Mouse (Mus musculus): ENCODE data around the gene Zfp609.
"Not testable (repeated sequence)": the region's sequence is repeated elsewhere in the genome, so short reads cannot be mapped to it uniquely, and the experiment has no call there.

Zfp609 gene

GRCm38 (mm10) chr9:65703926-65704595 lies 123.3 kb downstream of the Zfp609 start:
- DNase-seq = no peak

DNA sequence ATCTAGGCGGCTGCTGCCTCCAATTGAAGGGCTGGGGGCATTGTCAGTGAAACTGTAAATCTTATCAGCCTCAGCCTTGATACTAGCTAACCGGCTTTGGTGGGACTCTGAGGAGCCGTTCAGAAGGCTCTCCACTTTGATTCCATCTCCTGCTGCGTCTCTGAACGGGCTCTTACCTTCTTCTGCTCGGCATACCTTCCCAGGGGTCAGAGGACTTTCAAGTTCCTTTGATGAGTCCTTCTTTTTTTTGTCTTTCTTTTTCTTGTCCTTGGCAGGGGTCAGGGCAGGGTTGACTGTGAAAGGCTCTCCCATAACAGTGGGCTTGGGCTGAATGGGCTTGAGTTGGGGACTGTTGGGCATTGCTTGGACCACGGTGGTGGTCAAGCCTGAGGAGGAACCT lies 124.1 kb downstream of the Zfp609 start:
- DNase-seq = no peak

GRCm38 (mm10) chr9:65702286-65702685 lies 125.1 kb downstream of the Zfp609 start:
- DNase-seq = no peak

DNA sequence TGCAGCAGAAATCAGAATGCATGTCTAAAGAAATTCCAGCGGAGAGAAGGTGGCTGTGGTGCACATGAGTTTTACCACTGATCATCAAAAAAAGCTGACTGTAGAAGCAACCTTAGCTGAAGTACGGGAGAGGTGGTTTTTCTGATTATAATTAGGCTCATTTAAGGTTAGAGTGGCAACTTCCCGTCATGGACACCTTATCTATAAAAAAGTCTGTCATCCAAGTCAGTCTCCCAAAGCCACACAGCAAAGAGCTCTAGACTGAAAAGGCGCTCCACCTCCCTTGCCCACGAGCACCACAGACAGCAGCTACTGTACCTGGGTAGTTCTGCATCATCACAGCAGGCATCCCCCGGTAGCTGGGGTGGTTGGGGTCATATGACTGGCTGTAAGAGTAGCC lies 126.9 kb downstream of the Zfp609 start:
- no peak for DNase-seq

DNA sequence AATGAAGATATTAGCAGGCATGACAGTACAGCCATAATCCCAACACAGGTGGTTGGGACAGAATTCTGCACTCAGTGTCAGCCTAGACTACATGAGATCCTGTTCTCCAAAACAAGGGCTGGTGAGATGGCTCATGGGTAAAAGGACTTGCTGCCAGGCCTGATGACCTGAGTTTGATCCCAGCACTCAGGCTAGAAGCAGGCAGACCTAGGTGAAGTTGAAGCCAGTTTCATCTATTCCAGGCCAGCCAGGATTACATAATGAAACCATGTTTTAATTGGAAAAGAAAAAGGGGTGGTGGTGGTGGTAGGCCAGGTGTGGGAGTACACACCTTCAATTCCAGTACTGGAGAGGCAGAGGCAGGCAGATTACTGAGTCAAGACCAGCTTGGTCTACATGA lies 129.4 kb downstream of the Zfp609 start:
- DNase-seq = no peak

DNA sequence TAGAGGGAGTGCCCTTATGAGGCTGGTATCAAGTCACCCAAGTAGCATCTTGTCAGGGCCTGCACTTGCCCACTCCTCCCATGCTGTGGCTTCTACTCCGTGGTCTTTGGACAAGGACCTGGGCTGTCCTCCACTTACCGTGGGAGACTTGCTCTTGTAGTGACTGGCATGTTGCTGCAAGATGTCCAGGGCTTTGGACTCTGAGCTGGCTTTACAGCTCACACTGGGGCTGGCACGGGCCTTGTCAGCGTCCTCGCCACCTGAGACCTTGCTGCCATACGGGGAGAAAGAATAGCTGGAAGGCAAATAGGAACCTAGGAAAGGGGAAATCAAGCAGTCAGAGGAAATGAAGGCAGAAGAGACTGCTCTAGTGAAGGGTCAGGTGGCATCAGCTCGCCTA lies 130.0 kb downstream of the Zfp609 start:
- no peak for DNase-seq

- no peak for DNase-seq
Measured at GRCm38 (mm10) chr9:65696337-65696736, 131.0 kb downstream of the Zfp609 start.

DNA sequence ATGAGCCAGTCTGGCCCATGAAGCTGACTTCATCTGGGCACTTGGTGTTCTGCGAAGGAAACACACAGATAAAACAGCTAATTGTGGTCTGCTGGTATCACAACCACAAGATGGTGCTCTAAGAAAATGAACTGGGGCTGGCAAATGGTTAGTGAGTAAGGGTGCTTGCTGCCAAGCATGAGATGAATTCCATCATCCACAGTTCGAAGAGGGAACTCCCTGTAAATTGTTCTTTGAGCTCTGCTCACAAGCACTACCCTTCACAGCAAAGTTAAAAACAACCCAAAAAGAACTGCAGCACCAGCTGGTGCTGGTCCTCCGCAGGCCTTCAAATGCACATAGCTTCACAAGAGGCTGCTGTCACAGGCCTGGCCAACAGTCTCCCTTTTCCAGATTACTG lies 131.7 kb downstream of the Zfp609 start:
- no peak for DNase-seq

DNA sequence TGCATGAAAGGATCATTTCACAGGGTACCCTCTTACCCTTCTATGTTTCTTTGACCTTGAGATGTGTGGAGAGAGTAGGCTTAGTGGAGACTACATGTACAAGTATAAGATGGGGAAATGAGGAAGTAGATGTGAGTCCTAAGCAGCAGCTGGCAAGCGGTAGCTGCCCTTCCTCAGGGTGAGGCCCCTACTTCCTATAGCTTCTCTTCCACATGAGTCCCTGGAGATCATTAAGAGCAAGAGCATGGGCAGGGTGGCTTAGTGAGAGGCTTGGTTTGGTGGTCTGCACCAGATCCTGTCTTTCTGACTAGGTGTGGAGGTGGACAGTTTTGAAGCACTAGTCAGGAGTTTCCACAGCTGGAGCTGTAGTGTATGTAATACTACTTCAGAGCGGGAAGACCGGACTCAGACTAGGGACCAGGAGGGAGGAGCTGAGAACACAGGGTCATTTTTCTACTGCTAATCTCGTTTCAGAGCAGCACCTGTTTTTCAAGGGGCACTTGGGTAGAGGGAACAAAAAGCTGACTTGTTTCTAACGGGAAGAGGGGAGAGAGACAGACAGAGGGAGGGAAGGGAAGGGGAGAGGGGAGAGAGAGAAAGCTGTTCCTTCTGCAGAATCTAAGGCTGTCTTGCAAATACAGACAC lies 134.3 kb downstream of the Zfp609 start:
- no peak for DNase-seq

- no peak for DNase-seq
Measured at GRCm38 (mm10) chr9:65692466-65692865, 134.9 kb downstream of the Zfp609 start.

- not testable (repeated sequence) for DNase-seq
Measured at GRCm38 (mm10) chr9:65689869-65690268, 137.5 kb downstream of the Zfp609 start.

DNA sequence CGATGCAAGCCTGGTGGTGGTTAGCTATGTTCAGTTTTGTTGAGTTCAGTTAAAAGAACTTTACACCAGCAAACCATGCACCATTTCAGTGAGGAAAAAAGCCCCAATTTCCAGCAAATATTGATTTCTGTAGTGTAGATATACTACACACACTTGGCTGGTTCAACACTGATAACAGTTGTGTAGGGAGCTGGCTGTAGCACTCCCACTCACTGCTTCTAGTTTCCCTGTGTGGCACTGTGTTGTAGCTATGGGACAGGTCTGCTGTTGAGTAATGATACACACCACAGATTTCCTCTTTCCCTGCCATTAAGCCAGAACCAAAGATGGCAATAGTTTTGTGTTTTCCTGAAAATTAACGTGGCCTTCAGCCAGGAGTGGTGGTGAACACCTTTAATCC lies 142.7 kb downstream of the Zfp609 start:
- no peak for DNase-seq

GRCm38 (mm10) chr9:65682994-65683393 lies 144.4 kb downstream of the Zfp609 start:
- no peak for DNase-seq

DNA sequence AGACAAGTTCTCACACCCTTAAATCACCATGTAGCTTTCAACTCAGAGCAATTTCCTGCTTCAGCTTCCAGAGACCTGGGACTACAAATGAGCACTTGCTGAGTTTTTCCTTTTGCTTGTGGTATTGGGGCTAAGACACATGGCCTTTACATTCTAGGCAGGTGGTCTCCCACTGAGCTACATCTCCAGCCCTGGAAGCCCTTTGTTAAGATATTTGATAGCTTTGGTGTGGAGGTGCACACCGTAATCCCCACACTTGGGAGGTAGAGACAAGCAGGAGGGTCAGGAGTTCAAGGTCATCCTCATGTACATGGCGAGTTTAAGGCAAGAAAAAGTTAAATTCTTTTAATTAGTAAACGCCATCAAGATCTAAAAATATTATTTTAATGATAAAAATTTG lies 145.2 kb downstream of the Zfp609 start:
- DNase-seq = no peak

GRCm38 (mm10) chr9:65681634-65681940 lies 145.8 kb downstream of the Zfp609 start:
- no peak for DNase-seq

GRCm38 (mm10) chr9:65680938-65681633 lies 146.3 kb downstream of the Zfp609 start:
- DNase-seq = no peak

DNA sequence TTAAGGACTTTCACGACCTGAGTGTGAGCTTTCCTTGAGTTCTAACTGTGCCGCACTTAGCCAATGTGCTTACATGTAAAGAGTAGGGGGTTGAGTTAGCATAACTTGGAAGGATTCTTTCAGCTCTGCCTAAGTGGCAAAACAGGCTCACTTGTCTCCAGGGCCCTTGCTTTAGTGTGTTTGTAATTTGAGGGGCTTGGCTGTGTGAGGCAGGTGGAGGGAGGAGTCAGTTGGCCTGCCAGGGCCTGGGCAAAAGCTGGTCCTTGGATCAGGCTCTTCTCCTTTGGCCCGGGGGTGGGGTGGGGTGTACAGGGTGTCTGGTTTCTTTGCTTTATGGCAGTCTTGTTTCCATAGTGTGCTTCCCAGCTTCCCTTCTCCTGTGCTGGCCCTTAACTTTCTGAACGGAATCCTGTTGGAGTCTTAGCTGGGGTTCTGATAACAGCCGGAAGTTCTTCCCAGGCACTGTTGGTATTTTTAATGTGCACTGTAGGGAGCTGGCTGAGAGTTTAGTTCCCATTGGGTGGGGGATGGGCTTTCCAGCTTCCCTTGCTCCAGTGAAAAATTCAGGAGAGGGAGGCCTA lies 148.1 kb downstream of the Zfp609 start:
- no peak for DNase-seq

DNA sequence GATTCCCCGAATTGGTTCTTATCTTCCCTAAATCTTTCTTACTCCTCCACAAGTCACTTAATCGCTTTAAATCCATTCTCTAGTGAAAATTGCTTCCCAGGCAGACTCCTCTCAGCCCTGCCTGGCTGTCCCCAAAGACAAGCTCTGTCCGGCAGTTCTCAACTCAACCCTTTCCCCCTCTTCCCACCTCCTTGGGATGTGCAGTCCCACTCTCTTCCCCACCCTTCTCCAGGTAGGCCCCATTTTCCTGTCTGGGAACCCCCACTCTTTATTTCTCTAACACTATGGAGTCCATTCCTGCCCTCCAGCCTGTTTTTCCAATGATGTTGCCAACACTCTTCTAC lies 150.3 kb downstream of the Zfp609 start:
- no peak for DNase-seq

DNA sequence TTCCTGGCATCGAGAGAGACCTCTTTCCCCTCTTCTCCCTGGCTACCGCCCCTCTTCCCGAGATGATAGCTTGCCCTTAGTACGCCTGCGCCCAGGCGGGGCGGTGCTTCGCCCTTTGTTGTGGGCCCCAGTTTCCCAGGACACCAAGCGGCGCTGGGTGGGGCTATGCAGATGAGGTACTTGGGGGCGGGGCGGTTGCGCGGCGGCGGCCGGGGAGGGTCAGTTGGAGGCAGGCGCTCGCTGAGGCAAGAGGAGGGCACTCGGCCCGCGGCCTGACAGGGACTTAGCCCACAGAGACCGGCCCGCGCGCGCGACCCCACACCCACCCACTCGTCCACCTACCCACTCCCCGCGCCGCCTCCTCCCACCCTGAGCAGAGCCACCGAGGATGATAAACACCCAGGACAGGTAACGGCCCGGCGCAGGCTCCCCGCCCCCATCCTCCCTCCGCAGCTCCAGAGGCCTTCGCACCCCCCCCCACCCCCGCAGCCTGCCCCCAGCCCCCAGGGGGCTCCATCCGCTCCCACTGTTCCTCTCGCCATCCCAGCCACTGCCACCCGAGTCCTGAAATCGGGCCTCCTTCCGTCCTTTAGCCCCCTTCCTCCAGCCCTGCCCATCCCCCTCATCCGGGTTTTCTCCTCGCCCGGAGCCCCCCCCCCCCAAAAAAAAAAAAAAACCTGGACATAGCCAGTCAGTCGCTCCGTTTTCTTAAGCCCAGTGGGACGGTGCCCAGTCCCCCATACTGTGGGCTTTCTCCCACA lies 150.8 kb downstream of the Zfp609 start:
- peak; percentile 97 for DNase-seq

DNA sequence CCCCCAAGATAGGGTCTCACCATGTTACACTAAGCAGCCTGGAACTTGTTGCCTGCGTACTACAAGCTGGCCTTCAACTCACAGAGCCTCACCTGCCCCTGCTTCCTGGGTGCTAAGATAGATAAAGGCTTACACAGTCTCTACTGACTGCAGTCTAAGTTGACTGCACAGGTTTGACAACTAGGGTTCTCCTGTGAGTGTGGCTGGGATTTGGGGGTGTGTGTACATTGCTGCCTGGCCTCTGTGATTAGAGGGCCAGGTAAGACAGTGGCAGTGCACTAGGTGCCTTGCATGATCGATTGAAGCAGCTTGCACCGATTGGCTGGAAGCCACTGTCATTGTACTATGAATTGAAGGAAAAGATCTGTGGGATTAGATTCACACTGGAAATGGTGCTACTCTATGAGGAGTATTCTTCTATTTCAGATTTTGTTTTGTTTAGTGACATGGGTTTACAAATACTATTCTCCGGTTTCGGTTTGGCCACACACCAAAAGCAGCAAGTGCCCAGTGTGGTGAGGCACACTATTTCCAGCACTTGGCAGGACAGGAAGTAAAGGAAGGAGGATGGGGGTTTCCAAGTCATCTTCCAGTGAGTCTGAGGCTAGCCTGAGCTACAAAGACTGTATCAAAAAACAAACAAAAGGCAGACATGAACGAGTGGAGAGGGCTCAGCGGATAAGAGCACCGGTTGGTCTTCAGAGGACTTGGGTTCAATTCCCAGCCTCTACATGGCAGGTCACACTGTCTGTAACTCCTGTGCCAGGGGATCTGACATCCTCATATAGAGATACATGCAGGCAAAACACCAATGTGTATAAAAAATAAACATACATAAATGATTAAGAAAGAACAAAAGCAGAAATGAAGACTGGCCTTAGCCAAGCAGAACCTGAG lies 151.7 kb downstream of the Zfp609 start:
- no peak for DNase-seq

- no peak for DNase-seq
Measured at GRCm38 (mm10) chr9:65672996-65673395, 154.4 kb downstream of the Zfp609 start.

DNA sequence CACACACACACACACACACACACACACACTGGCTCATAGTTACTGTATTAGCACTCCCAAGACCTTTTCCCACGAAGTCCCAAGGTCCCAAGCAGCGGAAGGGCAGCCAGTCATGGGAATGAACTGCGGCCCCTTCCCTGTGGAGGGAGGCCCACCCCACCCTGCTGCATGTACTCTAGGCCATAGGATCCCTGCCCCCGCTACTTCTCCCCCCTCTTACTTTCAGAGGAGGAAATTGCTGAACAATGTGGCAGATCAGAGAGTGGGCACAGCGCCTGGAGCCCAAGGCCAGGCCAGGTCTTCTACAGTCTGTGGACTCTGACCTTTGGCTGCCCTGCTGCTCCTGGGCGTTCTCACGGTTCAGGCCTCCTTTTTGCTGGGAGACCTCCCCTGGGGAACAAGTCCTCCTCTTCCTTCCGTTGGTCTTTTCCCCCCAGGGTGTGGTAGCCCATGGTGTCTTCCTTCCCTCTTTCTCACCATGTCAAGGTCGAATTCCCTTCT lies 155.9 kb downstream of the Zfp609 start:
- DNase-seq = no peak

Measured in thymus, postnatal 4 days (tissue).